Mouse (Mus musculus) embryonic facial prominence, embryonic 14.5 days (tissue): ENCODE measurements around the gene Mettl6. TPM values are rescaled to one million over a fixed set of nuclear protein-coding genes. Genes with fewer than 3 reads are reported as not detected.
A peak's percentile ranks its signal among the peaks of the same experiment; 100 is the strongest.

Experiments used
- ATAC-seq: fragments of 200-750 bp; cut with Nextera tagmentation; 2 replicates; pipeline ENCODE4 v1.8.0; 2017; ENCODE audit warnings: low read depth, moderate number of reproducible peaks, moderate TSS enrichment
- DNase-seq: peaks from one replicate; pipeline ENCODE4 v3.0.0-alpha.2; 2015; ENCODE audit warnings: low spot score
- H3K27ac ChIP-seq: fragments of 300-500 bp; sonication (generic); replicated peaks from 2 replicates; pipeline ENCODE4 v1.5.1; 2014; ENCODE audit warnings: low read depth, mild to moderate bottlenecking, low read length, moderate library complexity
- H3K27me3 ChIP-seq: fragments of 300-500 bp; sonication (generic); replicated peaks from 2 replicates; pipeline ENCODE4 v1.6.1; 2014; ENCODE audit warnings: low read length; ENCODE audit not compliant: control insufficient read depth, insufficient read depth
- H3K36me3 ChIP-seq: fragments of 300-500 bp; sonication (generic); 2 replicates; pipeline ENCODE4 v1.6.1; 2014; ENCODE audit warnings: low read length, mixed read lengths; ENCODE audit not compliant: control insufficient read depth, insufficient read depth
- H3K4me1 ChIP-seq: fragments of 300-500 bp; sonication (generic); 2 replicates; pipeline ENCODE4 v1.6.1; 2014; ENCODE audit warnings: antibody characterized with exemption, low read length; ENCODE audit not compliant: control insufficient read depth, insufficient read depth
- H3K4me2 ChIP-seq: fragments of 300-500 bp; sonication (generic); 2 replicates; pipeline ENCODE4 v1.6.1; 2014; ENCODE audit warnings: low read depth, mild to moderate bottlenecking, low read length, moderate library complexity, mixed read lengths
- H3K4me3 ChIP-seq: fragments of 300-500 bp; sonication (generic); 2 replicates; pipeline ENCODE4 v1.5.1; 2014; ENCODE audit warnings: low read depth, mild to moderate bottlenecking, low read length
- H3K9ac ChIP-seq: fragments of 300-500 bp; sonication (generic); 2 replicates; pipeline ENCODE4 v1.6.1; 2014; ENCODE audit warnings: low read depth, mild to moderate bottlenecking, low read length, moderate library complexity, mixed read lengths
- H3K9me3 ChIP-seq: fragments of 300-500 bp; sonication (generic); 2 replicates; pipeline ENCODE4 v1.6.1; 2016; ENCODE audit warnings: low read length; ENCODE audit not compliant: control insufficient read depth
- WGBS: fragments of 180-500 bp; shearing (Covaris S2); extraction: QIAGEN DNeasy Blood & Tissue Kit; methylation state at CpG from one replicate; pipeline ENCODE4 v1.1.7; 2014; 5-methylcytosine and 5-hydroxymethylcytosine counted together
- polyA plus RNA-seq: library from polyadenylated mRNA; unstranded; fragments of >200 nt; fragmentation: Nextera tagmentation; extraction: Ambion mirVana; gene quantifications from 2 replicates; pipeline ENCODE4 v1.2.1, GENCODE M21; 2014

Gene Mettl6
- polyA plus RNA-seq, 1 experiment from 2014 or later: 54.0 TPM

- peaks cover 19% of the 10 kb centered on the region for H3K4me1 ChIP-seq
- no peaks in the 10 kb centered on the region for H3K9me3 ChIP-seq
- 49% methylated on average over 5 of the region's 5 CpGs for WGBS
- peak overlapping the region; percentile 96 for H3K4me2 ChIP-seq
- DNase-seq: no peak
- H3K27ac ChIP-seq: peak overlapping the region; percentile 69
- H3K4me3 ChIP-seq: 0 out of 2 replicates have a peak overlapping the region, but pooled peaks have one; percentile 73
- H3K9ac ChIP-seq: 0 out of 2 replicates have a peak overlapping the region, but pooled peaks have one; percentile 34
- 0 out of 2 replicates have a peak, but pooled peaks cover 2% of the 10 kb centered on the region for H3K36me3 ChIP-seq
- no peak for ATAC-seq
- H3K27me3 ChIP-seq: no peaks in the 10 kb centered on the region
Observed at GRCm38 (mm10) chr14:31433126-31433525, 61.7 kb downstream of the Mettl6 start.

GRCm38 (mm10) chr14:31432424-31432823, 62.4 kb downstream of the Mettl6 start:
- H3K27me3 ChIP-seq: no peaks in the 10 kb centered on the region
- peaks cover 19% of the 10 kb centered on the region for H3K4me1 ChIP-seq
- H3K9me3 ChIP-seq: no peaks in the 10 kb centered on the region
- peak; percentile 14 for DNase-seq
- ATAC-seq: no peak
- H3K9ac ChIP-seq: no peak overlapping the region
- peaks cover 7% of the 10 kb centered on the region; the same call in 1 of the 2 replicates for H3K36me3 ChIP-seq
- H3K4me2 ChIP-seq: peak overlapping the region; percentile 96; the same call in 1 of the 2 replicates
- WGBS: 24% methylated on average over 4 of the region's 4 CpGs
- no peak overlapping the region for H3K27ac ChIP-seq
- H3K4me3 ChIP-seq: no peak overlapping the region

GRCm38 (mm10) chr14:31431789-31432330, 63.0 kb downstream of the Mettl6 start:
- Histone ChIP-seq H3K9me3 (no peaks in the 10 kb centered on the region), H3K27ac (no peak overlapping the region), H3K27me3 (no peaks in the 10 kb centered on the region), H3K36me3 (peaks cover 13% of the 10 kb centered on the region; the same call in 1 of the 2 replicates), H3K4me1 (peaks cover 19% of the 10 kb centered on the region), H3K9ac (no peak overlapping the region), H3K4me3 (no peak overlapping the region), H3K4me2 (no peak overlapping the region)
- DNase-seq (no peak), ATAC-seq (no peak)
- 62% methylated on average over 3 of the region's 3 CpGs for WGBS

- peaks cover 27% of the 10 kb centered on the region for H3K36me3 ChIP-seq
- no peak overlapping the region for H3K9ac ChIP-seq
- H3K4me2 ChIP-seq: no peak overlapping the region
- H3K27me3 ChIP-seq: no peaks in the 10 kb centered on the region
- no peak for ATAC-seq
- 0 out of 2 replicates have a peak overlapping the region, but pooled peaks have one; percentile 18 for H3K27ac ChIP-seq
- no peak for DNase-seq
- peaks cover 7% of the 10 kb centered on the region; the same call in 1 of the 2 replicates for H3K9me3 ChIP-seq
- WGBS: 53% methylated on average over 5 of the region's 5 CpGs
- H3K4me1 ChIP-seq: peaks cover 18% of the 10 kb centered on the region
- no peak overlapping the region for H3K4me3 ChIP-seq
Observed at GRCm38 (mm10) chr14:31429004-31429395, 65.8 kb downstream of the Mettl6 start.

GRCm38 (mm10) chr14:31428211-31429003, 66.4 kb downstream of the Mettl6 start:
- ATAC-seq: peak; percentile 53; the same call in 1 of the 2 replicates
- peaks cover 15% of the 10 kb centered on the region for H3K4me1 ChIP-seq
- no peaks in the 10 kb centered on the region for H3K27me3 ChIP-seq
- H3K4me3 ChIP-seq: no peak overlapping the region
- H3K9me3 ChIP-seq: peaks cover 7% of the 10 kb centered on the region; the same call in 1 of the 2 replicates
- no peak for DNase-seq
- H3K9ac ChIP-seq: 0 out of 2 replicates have a peak overlapping the region, but pooled peaks have one; percentile 6
- peaks cover 27% of the 10 kb centered on the region for H3K36me3 ChIP-seq
- no peak overlapping the region for H3K4me2 ChIP-seq
- WGBS: 61% methylated on average over 15 of the region's 15 CpGs
- 0 out of 2 replicates have a peak overlapping the region, but pooled peaks have one; percentile 18 for H3K27ac ChIP-seq

Other genes starting within 250 kb of the Mettl6 start
- 10.0 and 12.8 TPM in 2 replicates for gene Phf7, start 243.7 kb downstream of the Mettl6 start, polyA plus RNA-seq
- 60.7 and 69.6 TPM in 2 replicates for gene Bap1, start 243.6 kb downstream of the Mettl6 start, polyA plus RNA-seq
- gene Dnah1, start 171.1 kb downstream of the Mettl6 start, polyA plus RNA-seq: 5.9 and 7.6 TPM in 2 replicates
- gene Capn7, start 158.4 kb downstream of the Mettl6 start, polyA plus RNA-seq: 43.8 and 47.4 TPM in 2 replicates
- gene Sh3bp5, start 59.0 kb downstream of the Mettl6 start, polyA plus RNA-seq: 19.7 and 24.1 TPM in 2 replicates
- 22.6 and 22.9 TPM in 2 replicates for gene Eaf1, start 641 bp downstream of the Mettl6 start, polyA plus RNA-seq
- 6.2 and 7.8 TPM in 2 replicates for gene Colq, start 96.3 kb upstream of the Mettl6 start, polyA plus RNA-seq
- 0.47 and 0.84 TPM in 2 replicates for gene Gm49387, start 145.8 kb upstream of the Mettl6 start, polyA plus RNA-seq
- gene Btd, start 146.0 kb upstream of the Mettl6 start, polyA plus RNA-seq: 30.3 and 37.0 TPM in 2 replicates
- 13.3 and 13.4 TPM in 2 replicates for gene Hacl1, start 146.2 kb upstream of the Mettl6 start, polyA plus RNA-seq